ENCODE assay signal across 8 mouse cellular contexts in genomic region chr14:59604002-59604645, GRCm38 (mm10). TPM values are rescaled to one million over a fixed set of nuclear protein-coding genes. Genes with fewer than 3 reads are reported as not detected.
DNase-seq lines count a peak whose midpoint lies in the region; ATAC-seq and TF ChIP-seq lines count a peak whose summit lies in the region.

No protein-coding gene starts in this region.

- no peak overlapping the region for H3K4me3 ChIP-seq in forebrain, postnatal 0 days (ENCODE audit: low read depth, low read length)
- no peak overlapping the region for H3K4me3 ChIP-seq in forebrain, embryonic 12.5 days (replicated peaks)
- H3K4me3 ChIP-seq in liver, postnatal 0 days (ENCODE audit: low read depth, low read length), result no peak overlapping the region

- H3K4me1 ChIP-seq in forebrain, postnatal 0 days (ENCODE audit: insufficient read depth), result no peaks in the 10 kb centered on the region
- no peaks in the 10 kb centered on the region for H3K4me1 ChIP-seq in forebrain, embryonic 12.5 days
- no peaks in the 10 kb centered on the region for H3K4me1 ChIP-seq in liver, postnatal 0 days (ENCODE audit: insufficient read depth)

- H3K27ac ChIP-seq in forebrain, postnatal 0 days (ENCODE audit: low read depth, low read length), result no peak overlapping the region
- H3K27ac ChIP-seq in forebrain, embryonic 12.5 days, result no peak overlapping the region
- no peak overlapping the region for H3K27ac ChIP-seq in liver, postnatal 0 days (ENCODE audit: low read depth)

- TF ChIP-seq CTCF in forebrain, postnatal 0 days (IDR thresholded peaks at IDR 0.05; ENCODE audit: low read depth), result peak; percentile 68
- TF ChIP-seq CTCF in liver, postnatal 0 days (IDR thresholded peaks at IDR 0.05; ENCODE audit: low read depth), result peak; percentile 67

- H3K27me3 ChIP-seq in forebrain, postnatal 0 days (ENCODE audit: insufficient read depth, low read length), result no peaks in the 10 kb centered on the region; the same call in 1 of the 2 replicates
- H3K27me3 ChIP-seq in forebrain, embryonic 12.5 days, result peaks cover 15% of the 10 kb centered on the region; the same call in 1 of the 2 replicates
- H3K27me3 ChIP-seq in liver, postnatal 0 days (ENCODE audit: insufficient read depth, low read length), result no peaks in the 10 kb centered on the region

- peak; percentile 26 for DNase-seq in forebrain, postnatal 0 days
- DNase-seq in liver, postnatal 0 days, result no peak
- no peak for DNase-seq in liver
- peak; percentile 9 for DNase-seq in Muller cell, postnatal 12 days (ENCODE audit: inconsistent ontology term)
- peak; percentile 47 for DNase-seq in kidney, postnatal 10 days
- peak; percentile 24 for DNase-seq in thymus, postnatal 14 days
- DNase-seq in neural tube, embryonic 10.5 days (ENCODE audit: extremely low spot score, low spot score), result no peak

- H3K9me3 ChIP-seq in forebrain, postnatal 0 days (ENCODE audit: low read length), result no peaks in the 10 kb centered on the region
- no peaks in the 10 kb centered on the region for H3K9me3 ChIP-seq in forebrain, embryonic 12.5 days
- no peaks in the 10 kb centered on the region for H3K9me3 ChIP-seq in liver, postnatal 0 days (ENCODE audit: low read length)

- no peaks in the 10 kb centered on the region for H3K36me3 ChIP-seq in forebrain, postnatal 0 days (ENCODE audit: insufficient read depth)
- H3K36me3 ChIP-seq in forebrain, embryonic 12.5 days (replicated peaks), result no peaks in the 10 kb centered on the region
- H3K36me3 ChIP-seq in liver, postnatal 0 days (replicated peaks; ENCODE audit: insufficient read depth, low read length), result no peaks in the 10 kb centered on the region

- no peak overlapping the region for H3K4me2 ChIP-seq in forebrain, postnatal 0 days (ENCODE audit: low read depth)
- no peak overlapping the region for H3K4me2 ChIP-seq in forebrain, embryonic 12.5 days
- no peak overlapping the region for H3K4me2 ChIP-seq in liver, postnatal 0 days (ENCODE audit: low read depth, low read length)

- 59% methylated on average over 5 of the region's 5 CpGs for WGBS in forebrain, postnatal 0 days
- 72% methylated on average over 5 of the region's 5 CpGs for WGBS in forebrain, embryonic 12.5 days
- 69% methylated on average over 5 of the region's 5 CpGs for WGBS in liver, postnatal 0 days (ENCODE audit: insufficient replicate concordance)

- no peak for ATAC-seq in forebrain, postnatal 0 days
- ATAC-seq in forebrain, embryonic 12.5 days (ENCODE audit: low FRiP score), result no peak
- ATAC-seq in liver, postnatal 0 days, result no peak

- no peak overlapping the region for H3K9ac ChIP-seq in forebrain, postnatal 0 days
- H3K9ac ChIP-seq in forebrain, embryonic 12.5 days, result no peak overlapping the region
- H3K9ac ChIP-seq in liver, postnatal 0 days (replicated peaks), result no peak overlapping the region

- TF ChIP-seq EP300 in liver, postnatal 0 days (IDR thresholded peaks at IDR 0.05; ENCODE audit: low read depth), result no peak

RNA-seq across cellular contexts. Expression of gene Cdadc1, which starts 6.4 kb away (rescaled TPM):
- total RNA-seq in forebrain, postnatal 0 days (2014; rRNA removed), result 5.1 and 8.8 TPM in 2 replicates
- polyA plus RNA-seq in forebrain, postnatal 0 days (2015; fragmentation: Nextera tagmentation; extraction: Ambion mirVana), result 33.8 and 34.6 TPM in 2 replicates
- 28.1 and 32.4 TPM in 2 replicates for polyA plus RNA-seq in forebrain, embryonic 12.5 days (2016; fragmentation: Nextera tagmentation; extraction: Ambion mirVana)
- polyA plus RNA-seq in liver, postnatal 0 days (2015; fragmentation: Nextera tagmentation; extraction: Ambion mirVana), result 17.7 and 19.4 TPM in 2 replicates

RNA-seq across cellular contexts. Expression of gene Shisa2, which starts 21.0 kb away (rescaled TPM):
- 11.8 and 12.6 TPM in 2 replicates for total RNA-seq in forebrain, postnatal 0 days (2014; rRNA removed)
- polyA plus RNA-seq in forebrain, postnatal 0 days (2015; fragmentation: Nextera tagmentation; extraction: Ambion mirVana), result 5.2 and 7.1 TPM in 2 replicates
- polyA plus RNA-seq in forebrain, embryonic 12.5 days (2016; fragmentation: Nextera tagmentation; extraction: Ambion mirVana), result 51.5 and 60.9 TPM in 2 replicates
- polyA plus RNA-seq in liver, postnatal 0 days (2015; fragmentation: Nextera tagmentation; extraction: Ambion mirVana), result 0.26 and 0.50 TPM in 2 replicates

Comparison
In these comparisons a context has a peak if more than half of its experiments do, and no peak if none do; other contexts are left out.
1. DNase-seq: peak in forebrain, postnatal 0 days (single experiment), Muller cell, postnatal 12 days (single experiment), kidney, postnatal 10 days (single experiment) and thymus, postnatal 14 days (single experiment); none in liver, postnatal 0 days (single experiment), liver (single experiment) and neural tube, embryonic 10.5 days (single experiment).